Mouse (Mus musculus): ENCODE measurements around the gene Adgrg4.

Gene Adgrg4

DNA sequence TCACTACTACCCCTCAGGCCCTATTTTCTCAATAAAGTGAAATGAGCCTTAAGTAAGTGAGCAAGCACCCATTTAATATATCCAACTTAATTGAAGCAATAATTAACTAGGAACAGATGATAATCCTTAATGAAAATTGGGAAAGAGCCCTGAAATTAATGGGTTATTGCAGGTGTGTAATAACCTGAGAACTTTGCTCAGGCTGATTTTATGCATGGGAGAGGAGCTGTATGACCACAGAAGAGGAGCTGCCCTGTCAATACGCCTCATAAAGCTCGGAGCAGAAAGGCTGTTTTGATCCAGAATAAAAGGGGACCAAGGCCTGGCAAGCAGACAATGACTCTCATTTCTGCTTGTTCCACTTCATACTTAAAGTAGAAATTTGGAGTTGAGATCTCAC, at the start of gene Adgrg4:
TSS of gene Adgrg4 (plus strand) at position 301 of the 400 bp plus-strand sequence.
- DNase-seq (ENCODE audit: low read depth in 1 of 2, low spot score in 2 of 2) = no peak

GRCm38 (mm10) chrX:56821765-56822603, 48.0 kb upstream of the Adgrg4 start, which contains the start of gene Map7d3:
Gene Map7d3, minus strand, starts transcription at chrX:56822326.
- DNase-seq (ENCODE audit: low read depth in 1 of 2, low spot score in 2 of 2) = no peak

GRCm38 (mm10) chrX:56827492-56827891, 42.5 kb upstream of the Adgrg4 start:
- no peak for DNase-seq (ENCODE audit: low read depth in 1 of 2, low spot score in 2 of 2)

DNA sequence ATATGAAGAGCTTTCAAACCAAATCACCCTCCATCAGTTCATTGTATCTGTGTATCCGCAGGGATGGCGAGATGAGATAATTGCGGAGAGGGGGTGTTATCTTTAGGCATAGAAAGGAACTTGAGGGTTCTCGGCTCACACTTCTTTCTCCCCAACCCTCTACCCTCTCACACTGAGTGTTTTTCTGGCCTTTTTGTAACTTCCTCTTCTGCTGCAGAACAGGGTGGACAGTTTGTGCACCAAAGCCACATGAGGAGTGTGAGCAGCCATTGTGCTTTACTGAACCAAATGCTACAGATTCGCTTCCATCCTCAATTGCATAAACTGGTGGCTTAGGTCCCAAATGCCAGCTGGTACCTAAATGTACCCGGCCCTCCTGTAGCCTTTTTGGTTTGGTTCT, 34.1 kb upstream of the Adgrg4 start:
- DNase-seq (ENCODE audit: low read depth in 1 of 2, low spot score in 2 of 2) = no peak

- no peak for DNase-seq (ENCODE audit: low read depth in 1 of 2, low spot score in 2 of 2)
Observed at GRCm38 (mm10) chrX:56839369-56839768, 30.6 kb upstream of the Adgrg4 start.

DNA sequence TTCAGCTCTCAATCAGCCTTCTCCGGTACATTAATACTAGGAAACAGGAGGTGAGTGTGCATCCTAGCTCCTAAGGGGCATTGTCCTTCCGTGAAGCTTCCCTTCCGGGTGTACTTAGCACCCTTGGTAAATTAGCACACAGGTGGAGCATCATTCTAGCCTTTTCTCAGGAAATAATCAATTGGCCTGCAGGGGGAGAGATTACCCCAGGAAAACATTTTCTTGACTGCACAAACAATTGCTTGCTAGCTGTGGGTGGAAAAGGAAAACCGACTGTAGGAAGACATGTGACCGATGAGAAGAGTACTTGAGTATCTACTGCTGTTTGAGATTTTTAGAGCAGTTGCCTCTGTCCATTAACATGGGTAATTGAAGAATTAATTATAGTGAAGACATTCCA, 28.7 kb upstream of the Adgrg4 start:
- no peak for DNase-seq (ENCODE audit: low read depth in 1 of 2, low spot score in 2 of 2)

GRCm38 (mm10) chrX:57012891-57013290, 142.9 kb downstream of the Adgrg4 start:
- DNase-seq (ENCODE audit: low read depth in 1 of 2, low spot score in 2 of 2) = no peak

GRCm38 (mm10) chrX:57042774-57043173, 172.8 kb downstream of the Adgrg4 start, which contains the start of gene Brs3:
Gene Brs3, plus strand, starts transcription at chrX:57043074.
- DNase-seq (ENCODE audit: low read depth in 1 of 2, low spot score in 2 of 2) = no peak

GRCm38 (mm10) chrX:57043869-57044268, 173.9 kb downstream of the Adgrg4 start:
- DNase-seq (ENCODE audit: low read depth in 1 of 2, low spot score in 2 of 2) = no peak
